Mouse (Mus musculus) large intestine, adult 2 months (tissue): ENCODE results near the gene Ctso. TPM values are rescaled to one million over a fixed set of nuclear protein-coding genes. Genes with fewer than 3 reads are reported as not detected.

Experiments
- DNase-seq: peaks from one replicate; pipeline ENCODE4 v3.0.0-alpha.2; 2012; ENCODE audit warnings: low read depth, low spot score
- WGBS: fragments of 180-500 bp; shearing (Covaris S2); methylation state at CpG from one replicate; pipeline ENCODE4 v1.1.7; 2018; 5-methylcytosine and 5-hydroxymethylcytosine counted together
- polyA plus RNA-seq: library from polyadenylated mRNA; depleted of rRNA; stranded (reverse); fragments of >200 nt; gene quantifications from 2 replicates; pipeline ENCODE4 v1.2.3, GENCODE M21; 2012; rRNA removed

Ctso gene
- 5.4 and 7.2 TPM in 2 replicates for polyA plus RNA-seq

DNA sequence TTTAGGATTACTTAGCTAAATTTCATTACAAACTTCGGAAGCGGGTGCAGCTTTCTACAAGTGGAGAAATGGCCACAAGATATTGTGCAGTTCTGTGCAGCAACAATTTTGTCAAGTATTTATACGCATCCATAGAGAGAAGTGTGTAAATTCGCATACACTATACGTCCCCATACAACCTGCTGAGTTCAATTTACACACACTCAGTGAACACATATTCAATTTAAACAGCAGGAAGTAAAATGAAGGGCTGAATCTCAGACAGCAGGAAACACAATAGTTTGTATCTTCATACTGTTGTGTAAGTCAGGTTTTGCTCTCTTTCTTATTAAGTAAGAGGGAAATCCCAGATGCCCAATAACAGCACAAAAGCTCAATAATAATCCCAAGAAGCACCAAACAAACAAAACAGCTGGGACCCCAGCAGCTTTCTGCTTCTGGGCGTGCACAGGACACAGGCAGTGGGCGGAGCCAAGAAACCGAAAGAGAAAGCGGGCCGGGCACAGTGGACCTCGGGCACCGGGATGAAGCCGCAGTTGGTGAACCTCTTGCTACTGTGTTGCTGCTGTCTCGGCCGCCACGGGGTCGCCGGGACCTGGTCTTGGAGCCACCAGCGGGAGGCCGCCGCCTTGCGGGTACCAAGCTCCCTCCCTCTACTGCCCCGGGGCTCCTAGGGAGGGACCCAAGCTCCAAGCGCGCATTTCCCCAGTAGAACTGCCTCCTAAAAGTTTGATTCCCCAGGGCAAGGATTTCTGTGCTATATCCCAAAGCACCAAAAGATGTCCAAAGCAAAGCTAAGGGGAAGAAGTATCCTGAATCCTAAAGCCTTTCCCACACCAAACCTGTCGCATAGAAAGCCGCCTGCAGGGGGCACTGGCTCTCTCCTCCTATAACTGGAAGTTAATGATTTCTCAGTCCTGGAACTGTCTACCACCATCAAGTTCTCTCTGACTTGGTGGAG is at the start of gene Ctso:
TSS of gene Ctso (plus strand) at position 461 of the 961 bp plus-strand sequence.
- 10% methylated on average over 27 of the region's 27 CpGs for WGBS
- DNase-seq = peak; percentile 58

DNA sequence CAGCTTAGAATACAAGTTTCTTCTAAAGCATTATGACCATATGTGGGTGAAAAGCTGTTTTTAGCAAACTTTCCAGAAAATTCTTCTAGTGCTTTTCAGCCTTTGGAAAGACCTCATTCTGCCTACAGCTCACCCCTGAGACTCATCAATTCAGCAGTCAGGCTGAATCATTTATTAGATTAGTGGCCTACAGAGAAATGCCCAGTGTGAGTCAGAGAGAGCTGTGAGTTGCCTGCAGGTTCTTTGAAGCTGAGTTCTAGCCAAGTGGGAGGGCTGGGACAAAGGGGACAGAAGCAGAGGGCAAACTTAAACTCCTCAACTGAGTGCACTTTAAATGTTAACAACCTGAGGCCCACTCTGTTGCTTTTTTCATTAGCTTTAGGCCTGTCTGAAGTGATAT is 48.5 kb upstream of the Ctso start:
- no peak for DNase-seq

DNA sequence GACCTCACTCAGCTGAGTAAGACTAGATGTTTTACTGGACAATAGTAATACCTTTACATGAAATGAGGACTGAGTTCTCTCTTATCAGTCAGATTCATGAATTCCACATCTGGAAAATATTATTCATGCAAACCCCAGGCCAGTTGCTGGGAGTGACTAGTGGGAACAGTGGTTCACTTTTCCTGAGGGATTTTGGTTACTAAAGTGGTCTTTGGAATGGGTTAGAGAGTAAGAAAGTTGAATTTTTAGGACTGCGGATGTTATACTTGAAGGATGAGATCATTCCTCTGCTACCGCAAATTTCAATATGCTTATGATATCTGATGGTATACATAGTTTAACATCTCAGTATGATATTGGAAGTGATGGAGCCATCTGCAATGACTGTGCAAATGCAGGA is 46.8 kb upstream of the Ctso start:
- WGBS = 97% methylated on average over 2 of the region's 2 CpGs
- no peak for DNase-seq

DNA sequence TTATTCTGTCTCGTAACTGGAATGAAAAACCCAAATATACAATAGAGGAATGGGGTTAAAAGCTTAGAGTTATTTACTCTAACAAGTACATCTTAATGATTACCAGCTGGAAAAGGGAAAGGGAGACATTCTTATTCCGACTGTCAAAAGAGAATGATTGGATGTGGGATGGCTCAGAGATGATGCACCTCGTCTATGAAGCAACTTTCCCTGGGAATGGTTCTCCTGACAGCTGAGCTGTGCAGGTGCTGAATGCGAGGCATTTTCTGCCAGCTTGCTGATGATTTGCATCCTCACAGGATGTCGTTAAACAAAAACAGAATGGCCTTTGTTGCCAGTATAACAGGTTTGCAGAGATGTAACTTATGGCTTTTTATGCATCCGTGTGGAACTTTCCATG is 43.3 kb upstream of the Ctso start:
- 61% methylated on average over 6 of the region's 6 CpGs for WGBS
- DNase-seq = no peak

GRCm38 (mm10) chr3:81910286-81911036 is 21.9 kb upstream of the Ctso start:
- WGBS = 81% methylated on average over 6 of the region's 6 CpGs
- no peak for DNase-seq

DNA sequence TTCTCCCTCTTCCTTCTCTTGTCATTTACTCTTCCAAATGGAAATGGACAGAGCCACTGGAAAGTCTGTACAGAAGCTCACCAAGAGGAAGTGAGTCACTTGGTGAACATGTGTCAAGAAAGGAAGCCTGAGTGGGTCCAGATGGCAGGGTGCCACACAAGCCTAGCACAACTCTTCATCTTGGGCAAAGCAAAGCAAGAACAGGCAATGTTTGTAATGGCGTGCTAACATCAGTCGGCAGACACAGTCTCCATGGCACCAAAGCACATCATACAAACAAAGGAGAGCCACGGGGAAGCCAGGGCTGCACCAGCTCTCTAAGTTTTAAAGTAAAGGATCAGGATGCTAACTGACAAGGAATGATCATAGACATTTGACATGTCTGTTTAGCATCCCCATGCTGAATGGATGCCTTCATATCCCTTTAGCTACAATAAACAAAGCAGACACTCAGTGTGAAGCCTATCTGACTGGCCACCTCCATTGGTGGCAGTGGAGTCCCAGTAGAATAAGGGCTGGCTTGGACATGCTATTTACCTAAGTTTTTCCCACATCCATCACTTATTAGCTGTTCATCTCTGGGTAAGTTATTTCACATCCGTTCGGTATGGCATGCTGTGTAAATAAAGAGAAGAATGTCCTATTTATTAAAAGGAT is 16.2 kb upstream of the Ctso start:
- 63% methylated on average over 5 of the region's 5 CpGs for WGBS
- no peak for DNase-seq

DNA sequence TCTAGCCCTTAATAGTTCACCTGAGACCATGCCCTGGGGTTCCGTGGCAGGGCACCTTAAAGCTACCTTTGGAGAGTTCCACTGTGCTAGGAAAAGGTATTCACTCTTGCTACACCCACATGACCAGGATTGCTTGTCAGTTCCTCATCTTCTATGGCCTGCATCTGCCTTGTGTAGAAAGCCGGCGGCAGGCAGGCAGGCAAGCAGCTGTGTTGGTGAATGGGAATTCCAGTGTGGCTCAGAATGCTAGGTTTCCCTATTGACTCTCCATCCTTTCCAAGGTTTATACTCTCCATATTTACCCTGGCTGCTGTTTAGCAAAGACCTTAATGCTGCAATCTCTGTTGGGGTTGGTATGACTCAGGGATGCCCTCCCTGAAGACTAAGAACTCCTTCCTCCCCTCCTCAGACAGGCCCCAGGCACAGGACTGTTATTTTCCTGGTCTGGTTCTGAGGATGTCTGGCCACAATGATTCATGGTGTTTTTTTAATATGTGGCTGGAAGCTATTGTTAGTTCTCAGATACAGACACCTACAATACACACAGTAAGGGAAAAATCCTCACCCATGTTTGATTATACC is 15.0 kb upstream of the Ctso start:
- 85% methylated on average over 3 of the region's 3 CpGs for WGBS
- no peak for DNase-seq

DNA sequence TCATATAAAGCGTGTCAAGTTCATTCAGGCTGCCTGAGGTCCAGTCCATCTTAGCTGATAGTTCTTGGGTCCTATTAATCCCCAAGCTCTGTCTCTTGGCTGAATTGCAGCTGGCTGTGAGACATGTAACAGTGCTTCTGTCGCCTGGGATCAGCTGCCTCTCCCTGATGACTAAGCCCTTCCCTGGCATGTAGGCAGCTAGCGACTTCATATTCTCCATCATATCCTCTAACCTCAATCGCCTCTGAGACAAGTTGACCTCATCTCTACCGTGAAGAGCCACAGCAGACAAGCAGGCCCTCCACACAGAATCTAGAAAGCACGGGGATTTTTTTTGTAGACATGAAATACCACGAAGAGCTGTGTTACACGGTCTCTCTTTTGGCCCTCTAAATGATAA is 14.2 kb upstream of the Ctso start:
- WGBS = 69% methylated on average over 8 of the region's 8 CpGs
- no peak for DNase-seq

DNA sequence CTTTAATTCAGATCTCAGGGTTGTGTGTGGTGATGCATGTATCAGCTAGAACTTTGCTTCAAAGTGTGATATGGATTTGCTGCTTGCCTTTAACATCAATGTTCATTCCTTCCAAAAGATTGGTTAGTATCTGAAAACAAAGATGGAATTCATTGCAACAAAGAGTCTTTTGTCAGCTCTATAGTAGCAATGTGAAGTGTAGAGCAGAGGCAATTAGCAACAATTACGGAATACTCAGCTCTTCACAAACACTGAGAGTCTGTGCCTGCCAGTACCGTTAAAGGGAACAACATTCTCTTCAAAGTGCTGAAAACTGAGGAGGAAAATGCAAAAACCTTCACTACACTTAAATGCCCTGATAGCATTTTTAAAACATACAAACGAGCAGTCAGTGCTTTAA is 12.7 kb upstream of the Ctso start:
- WGBS = 54% methylated on average over 3 of the region's 3 CpGs
- no peak for DNase-seq

DNA sequence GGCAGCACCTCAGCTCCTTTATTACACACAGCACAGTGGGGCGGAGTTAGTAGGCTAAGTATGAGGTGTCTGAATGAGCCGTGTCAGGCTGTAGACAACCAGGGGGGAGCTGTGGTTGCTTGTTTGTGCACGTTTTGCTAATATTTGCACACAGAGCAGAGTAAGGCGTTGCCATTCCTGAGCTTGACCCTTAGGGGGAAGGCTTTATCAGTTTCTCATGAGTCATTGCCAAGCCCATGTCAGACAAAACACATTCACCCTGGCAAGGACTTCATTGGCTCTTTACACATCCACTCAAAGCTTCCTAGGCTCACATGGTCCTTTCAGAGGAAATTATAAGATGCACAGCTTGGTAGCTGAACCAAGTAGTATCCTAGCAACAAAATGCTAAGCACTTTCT is 9.5 kb upstream of the Ctso start:
- no peak for DNase-seq
- WGBS = 15% methylated on average over 4 of the region's 4 CpGs

GRCm38 (mm10) chr3:81924931-81925330 is 7.5 kb upstream of the Ctso start:
- DNase-seq = no peak
- 0% methylated on average over 1 of the region's 1 CpGs for WGBS

GRCm38 (mm10) chr3:81925856-81926255 is 6.5 kb upstream of the Ctso start:
- no peak for DNase-seq
- 46% methylated on average over 5 of the region's 5 CpGs for WGBS

- 25% methylated on average over 9 of the region's 9 CpGs for WGBS
- no peak for DNase-seq
These were observed 5.6 kb upstream of the Ctso start for GRCm38 (mm10) chr3:81926764-81927325.

- 85% methylated on average over 1 of the region's 1 CpGs for WGBS
- no peak for DNase-seq
These were observed 3.3 kb upstream of the Ctso start for GRCm38 (mm10) chr3:81929073-81929472.

DNA sequence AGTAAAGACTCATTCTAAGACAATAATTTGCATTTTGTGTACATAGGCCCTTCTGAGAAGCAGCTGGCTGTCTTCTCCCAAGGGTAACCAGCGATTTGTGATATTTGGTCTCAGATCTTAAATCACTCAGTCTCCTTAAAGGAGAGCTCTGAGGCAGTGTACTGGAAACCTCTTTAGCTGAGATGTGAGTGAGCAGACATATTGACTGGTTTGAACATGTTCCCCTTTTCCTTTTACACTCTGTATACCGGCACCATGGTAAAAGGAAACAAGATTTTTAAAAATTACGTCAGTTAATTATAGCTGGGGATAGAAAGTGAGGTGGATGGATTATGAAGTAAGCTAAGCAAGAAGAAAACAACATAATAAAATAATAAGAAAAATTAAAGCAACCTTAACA is 706 bp upstream of the Ctso start:
- no peak for DNase-seq
- WGBS = 63% methylated on average over 3 of the region's 3 CpGs

GRCm38 (mm10) chr3:81933348-81933747 is 947 bp downstream of the Ctso start:
- 62% methylated on average over 4 of the region's 4 CpGs for WGBS

GRCm38 (mm10) chr3:81938924-81939323 is 6.5 kb downstream of the Ctso start:
- DNase-seq = no peak
- 68% methylated on average over 3 of the region's 3 CpGs for WGBS

More at GRCm38 (mm10) chr3:81933348-81933747, 947 bp downstream of the Ctso start:
- DNase-seq = no peak

GRCm38 (mm10) chr3:81942341-81942740 is 9.9 kb downstream of the Ctso start:
- DNase-seq = no peak
- 92% methylated on average over 3 of the region's 3 CpGs for WGBS

DNA sequence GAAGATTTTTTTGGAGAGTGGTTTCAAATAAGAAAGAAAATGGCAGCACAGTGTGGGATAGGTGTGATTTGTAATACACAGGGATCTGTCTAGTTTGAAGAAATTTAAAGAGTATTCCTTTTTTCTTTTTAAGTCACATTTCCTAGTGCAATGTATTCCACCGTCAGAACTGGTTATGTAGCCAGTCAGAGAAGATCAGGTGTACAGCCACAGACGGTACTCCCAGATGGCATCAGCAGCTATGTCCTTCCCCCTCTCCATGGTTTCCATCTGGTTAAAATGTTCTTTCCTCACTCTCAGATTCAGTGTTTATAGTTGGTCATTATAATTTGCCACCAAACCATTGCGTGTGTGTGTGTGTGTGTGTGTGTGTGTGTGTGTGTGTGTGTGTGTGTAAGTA is 10.7 kb downstream of the Ctso start:
- WGBS = 91% methylated on average over 3 of the region's 3 CpGs
- DNase-seq = no peak
